Mouse (Mus musculus): ENCODE measurements around the gene Timd2. TPM values are rescaled to one million over a fixed set of nuclear protein-coding genes. Genes with fewer than 3 reads are reported as not detected.
A peak's percentile ranks its signal among the peaks of the same experiment; 100 is the strongest.
"Not testable (repeated sequence)": the region's sequence is repeated elsewhere in the genome, so short reads cannot be mapped to it uniquely, and the experiment has no call there.

The Timd2 gene
- total RNA-seq, 2 experiments from 2014 or later, result 6.0 to 12.8 TPM

GRCm38 (mm10) chr11:46663215-46663614 is 43.6 kb downstream of the Timd2 start:
- DNase-seq, result no peak

- no peak for DNase-seq
Measured at GRCm38 (mm10) chr11:46652476-46652875, 54.4 kb downstream of the Timd2 start.

GRCm38 (mm10) chr11:46649655-46650054 is 57.2 kb downstream of the Timd2 start:
- DNase-seq, result not testable (repeated sequence)

GRCm38 (mm10) chr11:46644824-46645223 is 62.0 kb downstream of the Timd2 start:
- no peak for DNase-seq

- no peak for DNase-seq
Measured at GRCm38 (mm10) chr11:46636568-46636967, 70.3 kb downstream of the Timd2 start.

GRCm38 (mm10) chr11:46635516-46635915 is 71.3 kb downstream of the Timd2 start:
- not testable (repeated sequence) for DNase-seq

GRCm38 (mm10) chr11:46631635-46632034 is 75.2 kb downstream of the Timd2 start:
- peak; percentile 62 for DNase-seq

GRCm38 (mm10) chr11:46629211-46629795 is 77.6 kb downstream of the Timd2 start, which contains the start of gene Dppa1:
Gene Dppa1 (minus strand): TSS chr11:46629261.
- no peak for DNase-seq

GRCm38 (mm10) chr11:46620414-46621168 is 86.3 kb downstream of the Timd2 start:
- DNase-seq, result no peak

- DNase-seq, result no peak
Measured at GRCm38 (mm10) chr11:46619929-46620328, 86.9 kb downstream of the Timd2 start.

Other genes starting within 250 kb of the Timd2 start
- gene Gm12169, start 182.8 kb downstream of the Timd2 start, total RNA-seq (2021), result not detected
- not detected for gene BC053393, start 135.5 kb downstream of the Timd2 start, total RNA-seq (2021)
- not detected for gene Dppa1, start 77.8 kb downstream of the Timd2 start, total RNA-seq (2021)
- gene Havcr1, start 28.0 kb upstream of the Timd2 start, total RNA-seq (2021), result under 1 TPM in 1 of 2 experiments, not detected in 1; 0.42 TPM
- 1 to 10 TPM; 4.8 to 6.4 TPM for gene Timd4, start 103.7 kb upstream of the Timd2 start, total RNA-seq (2021)